Mouse (Mus musculus) embryonic facial prominence, embryonic 15.5 days (tissue): ENCODE measurements at regions not wholly inside any gene's neighbourhood (a gene's known extent, or its start where the extent isn't known, plus 50 kb on each side); places are given as distances from the start of the nearest gene placed in this dataset.

Experiments used
- ATAC-seq: fragments of 200-750 bp; cut with Nextera tagmentation; 2 replicates; pipeline ENCODE4 v1.8.0; 2017; ENCODE audit warnings: low read depth, moderate TSS enrichment; ENCODE audit not compliant: insufficient number of reproducible peaks, low FRiP score, low TSS enrichment
- H3K27ac ChIP-seq: fragments of 300-500 bp; sonication (generic); replicated peaks from 2 replicates; pipeline ENCODE4 v1.5.1; 2015; ENCODE audit warnings: mild to moderate bottlenecking, inconsistent platforms
- H3K27me3 ChIP-seq: fragments of 300-500 bp; sonication (generic); 2 replicates; pipeline ENCODE4 v1.6.1; 2015; ENCODE audit warnings: inconsistent platforms
- H3K36me3 ChIP-seq: fragments of 300-500 bp; sonication (generic); 2 replicates; pipeline ENCODE4 v1.6.1; 2015; ENCODE audit warnings: mild to moderate bottlenecking, inconsistent platforms
- H3K4me1 ChIP-seq: fragments of 300-500 bp; sonication (generic); 2 replicates; pipeline ENCODE4 v1.6.1; 2015; ENCODE audit warnings: inconsistent platforms
- H3K4me2 ChIP-seq: fragments of 300-500 bp; sonication (generic); replicated peaks from 2 replicates; pipeline ENCODE4 v1.6.1; 2015; ENCODE audit warnings: mild to moderate bottlenecking, inconsistent platforms
- H3K4me3 ChIP-seq: fragments of 300-500 bp; sonication (generic); replicated peaks from 2 replicates; pipeline ENCODE4 v1.5.1; 2015; ENCODE audit warnings: mild to moderate bottlenecking, inconsistent platforms
- H3K9ac ChIP-seq: fragments of 300-500 bp; sonication (generic); 2 replicates; pipeline ENCODE4 v1.6.1; 2015; ENCODE audit warnings: inconsistent platforms
- H3K9me3 ChIP-seq: fragments of 300-500 bp; sonication (generic); replicated peaks from 2 replicates; pipeline ENCODE4 v1.6.1; 2016; ENCODE audit warnings: inconsistent platforms
- WGBS: fragments of 180-500 bp; shearing (Covaris S2); methylation state at CpG from one replicate; pipeline ENCODE4 v1.1.7; 2015; 5-methylcytosine and 5-hydroxymethylcytosine counted together

DNA sequence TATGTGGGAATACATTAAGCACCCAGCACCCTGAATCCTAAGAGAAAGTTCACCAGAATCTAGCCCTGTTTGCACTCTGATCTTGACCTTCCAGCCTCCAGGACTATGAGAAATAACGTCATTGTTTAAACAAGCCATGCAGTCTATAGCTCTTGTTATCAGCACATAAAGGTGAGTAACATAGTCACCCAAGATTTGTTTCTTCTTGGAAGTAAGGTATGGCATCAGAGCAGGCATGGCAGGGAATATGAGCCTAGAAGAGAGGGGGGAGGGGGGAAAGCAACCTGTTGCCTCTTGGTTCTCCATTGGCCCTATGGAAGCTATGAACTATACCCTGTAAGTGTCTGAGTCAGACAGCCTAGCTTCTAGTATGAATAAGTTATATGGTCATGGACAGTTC, 89.8 kb upstream of the Ppp1r12a start:
- WGBS = 87% methylated on average over 1 of the region's 1 CpGs
- ATAC-seq = no peak
- Histone ChIP-seq H3K9ac (no peak overlapping the region), H3K4me3 (no peak overlapping the region), H3K36me3 (no peaks in the 10 kb centered on the region), H3K27me3 (no peaks in the 10 kb centered on the region), H3K27ac (no peak overlapping the region), H3K4me1 (no peaks in the 10 kb centered on the region), H3K4me2 (no peak overlapping the region), H3K9me3 (no peaks in the 10 kb centered on the region)

DNA sequence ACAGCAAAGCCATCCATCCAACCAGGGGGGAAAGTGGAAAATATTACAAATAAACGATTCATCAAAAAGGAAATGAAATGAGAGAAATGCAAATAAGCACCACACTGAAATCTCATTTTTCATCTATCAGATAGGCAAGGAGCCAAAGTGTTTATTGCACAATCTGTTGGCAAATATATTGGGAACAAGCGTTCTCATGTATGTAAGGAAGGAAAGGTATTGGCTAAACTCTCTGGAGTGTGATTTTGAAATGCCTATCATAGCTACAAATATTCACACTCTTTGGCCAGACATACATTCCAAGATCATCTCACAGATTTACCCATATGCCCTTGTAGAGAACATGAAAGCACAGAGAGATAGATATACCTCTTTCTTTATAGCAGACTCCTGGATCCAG, 90.6 kb upstream of the Ppp1r12a start:
- Histone ChIP-seq H3K27me3 (no peaks in the 10 kb centered on the region), H3K27ac (no peak overlapping the region), H3K4me3 (no peak overlapping the region), H3K9me3 (no peaks in the 10 kb centered on the region), H3K36me3 (no peaks in the 10 kb centered on the region), H3K9ac (no peak overlapping the region), H3K4me1 (no peaks in the 10 kb centered on the region), H3K4me2 (no peak overlapping the region)
- no peak for ATAC-seq
- WGBS = 59% methylated on average over 2 of the region's 2 CpGs

DNA sequence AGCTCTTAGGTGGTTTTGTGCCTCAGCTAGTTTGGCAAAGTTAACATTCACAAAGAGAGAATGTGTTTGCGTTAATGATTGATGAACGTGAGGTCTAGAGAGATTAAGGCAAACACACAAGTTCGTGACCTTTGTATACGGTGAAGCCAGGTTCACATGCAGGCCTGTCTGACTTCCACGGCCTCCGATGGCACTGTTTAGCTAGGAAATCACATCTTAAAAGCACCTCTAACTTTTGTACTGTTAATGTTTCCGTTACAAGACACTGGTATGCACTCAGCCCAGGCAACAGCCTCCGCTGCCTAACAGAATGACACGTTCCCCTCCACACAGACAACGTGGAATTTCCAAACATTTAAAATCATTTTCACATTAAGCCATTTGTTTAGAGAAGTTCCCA, 94.3 kb upstream of the Ppp1r12a start:
- Histone ChIP-seq H3K36me3 (no peaks in the 10 kb centered on the region), H3K9ac (no peak overlapping the region), H3K4me2 (no peak overlapping the region), H3K27me3 (no peaks in the 10 kb centered on the region), H3K4me1 (no peaks in the 10 kb centered on the region), H3K4me3 (no peak overlapping the region), H3K27ac (no peak overlapping the region), H3K9me3 (no peaks in the 10 kb centered on the region)
- WGBS = 61% methylated on average over 10 of the region's 10 CpGs
- ATAC-seq = no peak

DNA sequence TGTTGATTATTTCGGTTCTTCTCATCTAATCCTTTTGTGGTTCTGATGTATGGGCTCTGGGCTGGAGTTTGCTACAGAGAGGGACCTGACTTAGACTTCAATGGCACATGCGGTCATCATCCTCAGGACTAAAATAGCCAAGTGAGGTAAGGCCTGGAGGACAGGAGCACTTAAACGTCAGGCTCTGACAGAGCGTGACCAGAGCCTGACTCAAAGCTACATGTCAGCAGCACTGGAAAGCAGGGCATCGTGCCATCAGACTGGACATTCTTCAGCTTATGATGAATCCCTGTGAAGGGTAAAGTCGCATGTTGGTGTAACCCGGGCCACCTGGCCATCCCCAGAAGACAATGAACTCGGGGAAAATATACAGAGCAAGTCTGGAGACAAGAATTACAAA, 95.8 kb upstream of the Ppp1r12a start:
- Histone ChIP-seq H3K36me3 (no peaks in the 10 kb centered on the region), H3K4me2 (no peak overlapping the region), H3K9me3 (no peaks in the 10 kb centered on the region), H3K27me3 (no peaks in the 10 kb centered on the region), H3K4me1 (no peaks in the 10 kb centered on the region), H3K9ac (no peak overlapping the region), H3K27ac (no peak overlapping the region), H3K4me3 (no peak overlapping the region)
- 83% methylated on average over 8 of the region's 8 CpGs for WGBS
- no peak for ATAC-seq

DNA sequence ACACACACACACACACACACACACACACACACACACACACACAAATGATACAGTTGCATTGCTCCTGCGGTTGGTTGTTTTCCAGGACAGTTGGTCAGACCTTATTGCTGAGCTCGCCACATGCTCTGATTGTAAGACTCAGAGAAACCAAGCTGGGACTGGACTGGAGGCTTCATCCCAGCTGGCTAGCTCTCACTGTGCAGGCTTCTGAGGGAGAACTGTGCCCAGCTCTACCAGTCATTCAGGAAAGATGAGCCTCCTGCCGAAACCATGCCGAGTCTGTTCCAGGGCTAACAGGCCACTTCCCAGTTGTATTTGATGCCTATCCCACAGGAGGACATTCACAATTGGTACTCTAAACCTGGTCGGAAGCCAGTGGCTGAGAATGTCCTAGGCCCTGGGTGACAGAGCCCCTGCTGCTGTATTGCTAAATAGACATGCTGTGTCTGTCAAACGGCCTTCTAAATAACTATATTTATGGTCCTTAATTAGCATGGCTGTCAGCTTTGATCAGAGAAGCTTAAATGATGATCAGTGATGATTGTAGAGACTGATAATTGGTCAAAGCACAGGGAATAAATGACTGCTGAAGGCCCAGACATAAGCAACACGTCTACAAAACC, 100.1 kb upstream of the Ppp1r12a start:
- Histone ChIP-seq H3K9me3 (no peaks in the 10 kb centered on the region), H3K36me3 (no peaks in the 10 kb centered on the region), H3K4me1 (no peaks in the 10 kb centered on the region), H3K4me2 (no peak overlapping the region), H3K27ac (no peak overlapping the region), H3K9ac (no peak overlapping the region), H3K4me3 (no peak overlapping the region), H3K27me3 (no peaks in the 10 kb centered on the region)
- WGBS = 56% methylated on average over 7 of the region's 7 CpGs
- no peak for ATAC-seq

DNA sequence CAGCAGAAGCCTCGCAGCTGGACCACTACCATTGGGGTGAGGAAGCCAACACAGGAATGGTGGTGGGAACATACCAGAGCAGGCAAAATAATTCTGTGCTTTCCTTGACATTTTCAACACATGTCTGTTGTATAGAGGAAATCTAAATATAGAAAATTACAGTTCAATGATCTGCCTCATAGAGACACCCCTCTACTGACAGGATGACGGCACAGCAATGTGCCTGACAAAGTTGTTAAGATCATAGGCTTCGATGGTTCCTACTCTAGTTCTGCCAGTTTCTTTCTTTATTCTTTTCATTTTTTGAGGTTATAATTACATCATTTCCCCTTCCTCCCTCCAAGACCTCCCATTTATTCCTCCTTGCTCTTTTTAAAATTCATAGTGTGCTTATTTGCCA, 101.4 kb upstream of the Ppp1r12a start:
- Histone ChIP-seq H3K4me3 (no peak overlapping the region), H3K27ac (no peak overlapping the region), H3K4me2 (no peak overlapping the region), H3K27me3 (no peaks in the 10 kb centered on the region), H3K9ac (no peak overlapping the region), H3K9me3 (no peaks in the 10 kb centered on the region), H3K4me1 (no peaks in the 10 kb centered on the region), H3K36me3 (no peaks in the 10 kb centered on the region)
- WGBS = 63% methylated on average over 3 of the region's 3 CpGs
- no peak for ATAC-seq

DNA sequence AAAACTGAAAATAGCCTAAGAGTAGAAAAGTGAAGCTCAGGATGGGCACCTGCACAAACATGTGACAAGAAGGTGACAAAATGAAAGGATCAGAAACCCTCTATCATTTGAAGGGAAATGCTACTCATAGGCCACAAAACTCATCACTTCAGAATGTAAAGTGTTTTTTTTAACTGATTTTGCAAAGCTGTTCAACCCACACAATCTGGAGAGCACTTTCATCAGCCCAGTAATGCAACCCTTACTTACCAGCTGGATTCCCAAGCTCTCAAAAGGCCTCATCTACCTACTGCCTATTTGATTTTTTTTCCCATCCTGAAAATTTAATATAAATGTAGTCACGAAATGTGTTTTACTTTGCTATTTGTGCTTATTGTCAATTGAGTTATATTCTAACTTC, 110.4 kb upstream of the Ppp1r12a start:
- Histone ChIP-seq H3K4me3 (no peak overlapping the region), H3K27me3 (no peaks in the 10 kb centered on the region), H3K4me1 (no peaks in the 10 kb centered on the region), H3K27ac (no peak overlapping the region), H3K4me2 (no peak overlapping the region), H3K9ac (no peak overlapping the region), H3K36me3 (no peaks in the 10 kb centered on the region), H3K9me3 (no peaks in the 10 kb centered on the region)
- no peak for ATAC-seq
- WGBS = 93% methylated on average over 1 of the region's 1 CpGs

DNA sequence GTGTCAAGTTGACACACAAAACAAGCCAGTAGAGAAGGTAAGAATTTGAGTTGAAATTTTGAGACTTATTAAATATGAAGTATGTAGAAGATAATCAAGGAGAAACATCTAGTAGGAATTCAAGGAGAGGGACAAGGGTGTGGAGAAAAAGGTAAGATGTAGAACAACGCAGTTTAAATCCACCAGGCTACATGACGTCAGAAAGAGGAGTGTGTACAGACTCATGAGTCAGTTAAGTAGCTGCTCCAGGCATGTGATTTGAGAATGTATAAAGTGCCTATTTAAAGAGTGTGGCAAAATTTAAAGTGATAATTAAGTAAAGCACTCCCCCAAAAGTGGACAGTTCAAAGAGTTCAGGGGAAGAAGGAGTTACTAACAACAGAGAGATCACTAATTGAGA, 113.6 kb upstream of the Ppp1r12a start:
- WGBS = 79% methylated on average over 2 of the region's 2 CpGs
- H3K9ac ChIP-seq = no peak overlapping the region
- H3K4me3 ChIP-seq = no peak overlapping the region
- no peak overlapping the region for H3K27ac ChIP-seq
- no peaks in the 10 kb centered on the region for H3K4me1 ChIP-seq
- no peaks in the 10 kb centered on the region for H3K27me3 ChIP-seq
- H3K9me3 ChIP-seq = no peaks in the 10 kb centered on the region
- no peaks in the 10 kb centered on the region for H3K36me3 ChIP-seq
- no peak overlapping the region for H3K4me2 ChIP-seq
- no peak for ATAC-seq

DNA sequence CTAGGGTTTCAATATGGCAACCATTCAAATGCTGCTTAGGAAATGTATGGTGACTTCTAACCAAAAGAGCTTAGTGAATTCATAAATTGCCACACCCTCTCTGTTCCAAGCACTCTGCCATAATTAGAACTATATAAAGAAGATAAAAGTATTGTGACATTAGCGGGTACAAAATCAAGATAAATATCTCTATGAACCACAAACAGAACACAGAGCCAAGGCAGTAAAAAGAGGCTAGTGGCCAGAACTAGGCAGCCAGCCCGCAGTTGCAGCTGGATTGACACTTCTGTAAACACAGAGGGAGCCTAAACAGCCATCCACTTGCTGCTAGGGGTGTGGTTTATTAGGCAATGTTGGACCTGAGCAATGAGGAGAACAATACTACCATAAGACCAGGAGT, 118.5 kb upstream of the Ppp1r12a start:
- WGBS = 41% methylated on average over 2 of the region's 2 CpGs
- Histone ChIP-seq H3K4me1 (no peaks in the 10 kb centered on the region), H3K4me2 (no peak overlapping the region), H3K4me3 (no peak overlapping the region), H3K9me3 (no peaks in the 10 kb centered on the region), H3K36me3 (no peaks in the 10 kb centered on the region), H3K9ac (no peak overlapping the region), H3K27me3 (no peaks in the 10 kb centered on the region), H3K27ac (no peak overlapping the region)
- no peak for ATAC-seq

DNA sequence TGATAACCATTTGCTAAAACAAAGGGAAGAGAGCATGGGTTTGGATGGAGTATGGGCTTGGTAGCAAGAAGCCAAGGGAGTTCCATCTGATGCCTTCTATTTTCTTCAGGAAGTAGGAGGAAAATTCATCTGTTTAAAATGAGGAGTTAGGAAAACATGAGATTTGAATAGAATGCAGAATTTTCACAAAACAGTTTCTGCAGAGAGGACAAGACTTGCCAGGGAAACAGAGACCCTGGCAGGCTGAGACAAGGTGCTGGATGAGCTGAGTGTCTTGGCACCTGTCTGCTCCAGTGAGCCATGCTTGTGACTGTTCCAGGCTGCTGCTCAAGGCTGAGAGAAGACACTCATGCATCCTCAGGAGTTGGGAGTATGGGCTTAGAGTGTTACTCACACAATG, 122.0 kb upstream of the Ppp1r12a start:
- Histone ChIP-seq H3K27ac (no peak overlapping the region), H3K9me3 (no peaks in the 10 kb centered on the region), H3K4me3 (no peak overlapping the region), H3K36me3 (no peaks in the 10 kb centered on the region), H3K9ac (no peak overlapping the region), H3K27me3 (no peaks in the 10 kb centered on the region), H3K4me1 (no peaks in the 10 kb centered on the region), H3K4me2 (no peak overlapping the region)
- no peak for ATAC-seq

DNA sequence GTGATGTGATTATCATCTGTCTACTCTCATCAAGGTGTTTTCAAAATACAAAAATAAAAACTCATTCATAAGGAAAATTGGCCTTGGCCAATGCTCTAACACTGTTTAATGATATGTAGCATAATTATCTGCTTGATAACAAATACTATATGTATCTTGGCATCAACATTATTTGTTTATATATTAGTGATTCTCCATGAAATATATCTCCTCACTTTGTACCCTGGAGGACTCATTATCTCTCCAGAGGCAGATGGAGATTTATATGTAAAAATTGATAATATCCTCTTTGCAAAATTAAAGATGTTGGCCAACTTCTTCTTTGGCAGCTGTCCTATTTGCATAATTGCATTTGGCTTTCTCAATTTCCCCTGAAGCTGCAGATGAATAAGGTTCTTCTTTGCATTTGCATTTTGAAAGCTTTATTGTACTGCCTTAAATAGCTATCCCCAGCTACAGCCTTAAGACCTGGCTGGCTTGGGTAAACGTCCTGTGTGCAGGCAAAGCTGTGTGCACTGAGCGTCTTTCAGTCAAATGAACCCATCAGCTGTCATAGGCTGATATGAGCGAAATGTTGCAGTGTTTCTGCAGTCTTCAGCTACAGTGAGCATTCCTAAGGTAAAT, 124.7 kb upstream of the Otogl start:
- H3K9ac ChIP-seq = no peak overlapping the region
- no peak overlapping the region for H3K4me2 ChIP-seq
- H3K4me1 ChIP-seq = no peaks in the 10 kb centered on the region
- no peaks in the 10 kb centered on the region for H3K27me3 ChIP-seq
- H3K9me3 ChIP-seq = no peaks in the 10 kb centered on the region
- H3K36me3 ChIP-seq = no peaks in the 10 kb centered on the region
- no peak overlapping the region for H3K4me3 ChIP-seq
- WGBS = 53% methylated on average over 3 of the region's 3 CpGs
- H3K27ac ChIP-seq = no peak overlapping the region
- no peak for ATAC-seq

DNA sequence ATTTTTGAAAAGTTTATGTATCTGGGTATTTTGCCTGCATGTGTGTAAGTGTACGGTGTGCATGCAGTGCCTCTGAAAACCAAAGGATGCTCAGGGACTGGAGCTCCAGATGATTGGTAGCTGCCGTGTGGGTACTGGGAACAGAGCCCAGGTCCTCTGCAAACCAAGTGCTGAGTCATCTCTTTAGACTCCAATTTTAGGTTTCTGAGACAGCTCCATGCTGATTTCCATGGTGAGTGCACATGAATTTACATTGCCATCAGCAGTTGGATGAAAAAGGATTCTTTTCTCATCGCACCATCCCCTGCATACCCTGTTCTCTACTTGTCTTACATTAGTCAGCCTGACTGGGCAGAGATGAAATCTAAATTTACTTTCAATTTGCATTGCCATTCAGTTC, 122.1 kb upstream of the Otogl start:
- Histone ChIP-seq H3K27me3 (no peaks in the 10 kb centered on the region), H3K36me3 (no peaks in the 10 kb centered on the region), H3K4me2 (no peak overlapping the region), H3K4me1 (no peaks in the 10 kb centered on the region), H3K9ac (no peak overlapping the region), H3K4me3 (no peak overlapping the region), H3K9me3 (no peaks in the 10 kb centered on the region), H3K27ac (no peak overlapping the region)
- no peak for ATAC-seq
- WGBS = 80% methylated on average over 3 of the region's 3 CpGs
